Mouse (Mus musculus) stomach, embryonic 16.5 days (tissue): ENCODE data around the gene Vti1a. TPM values are rescaled to one million over a fixed set of nuclear protein-coding genes. Genes with fewer than 3 reads are reported as not detected.

Source experiments
- ATAC-seq: fragments of 200-750 bp; cut with Nextera tagmentation; 2 replicates; pipeline ENCODE4 v1.8.0; 2017; ENCODE audit warnings: moderate number of reproducible peaks, moderate TSS enrichment; ENCODE audit not compliant: insufficient read depth, low FRiP score
- H3K27ac ChIP-seq: fragments of 300-500 bp; sonication (generic); 2 replicates; pipeline ENCODE4 v1.5.1; 2014; ENCODE audit warnings: low read length
- H3K27me3 ChIP-seq: fragments of 300-500 bp; sonication (generic); 2 replicates; pipeline ENCODE4 v1.6.1; 2014; ENCODE audit warnings: low read length, control low read depth, mixed read lengths; ENCODE audit not compliant: control insufficient read depth, insufficient read depth
- H3K36me3 ChIP-seq: fragments of 300-500 bp; sonication (generic); 2 replicates; pipeline ENCODE4 v1.6.1; 2014; ENCODE audit warnings: low read length; ENCODE audit not compliant: control insufficient read depth, insufficient read depth
- H3K4me1 ChIP-seq: fragments of 300-500 bp; sonication (generic); 2 replicates; pipeline ENCODE4 v1.6.1; 2014; ENCODE audit warnings: low read length, control low read depth, mixed read lengths; ENCODE audit not compliant: control insufficient read depth, insufficient read depth
- H3K4me2 ChIP-seq: fragments of 300-500 bp; sonication (generic); 2 replicates; pipeline ENCODE4 v1.6.1; 2014; ENCODE audit warnings: low read depth, low read length, mixed read lengths
- H3K4me3 ChIP-seq: fragments of 300-500 bp; sonication (generic); replicated peaks from 2 replicates; pipeline ENCODE4 v1.5.1; 2014; ENCODE audit warnings: mild to moderate bottlenecking, low read length
- H3K9ac ChIP-seq: fragments of 300-500 bp; sonication (generic); 2 replicates; pipeline ENCODE4 v1.6.1; 2014; ENCODE audit warnings: low read length
- H3K9me3 ChIP-seq: fragments of 300-500 bp; sonication (generic); replicated peaks from 2 replicates; pipeline ENCODE4 v1.6.1; 2016; ENCODE audit warnings: low read length, control low read depth; ENCODE audit not compliant: control insufficient read depth
- WGBS: fragments of 180-500 bp; shearing (Covaris S2); extraction: QIAGEN DNeasy Blood & Tissue Kit; methylation state at CpG from one replicate; pipeline ENCODE4 v1.1.7; 2014; 5-methylcytosine and 5-hydroxymethylcytosine counted together
- polyA plus RNA-seq: library from polyadenylated mRNA; unstranded; fragments of >200 nt; fragmentation: Nextera tagmentation; extraction: Ambion mirVana; gene quantifications from 2 replicates; pipeline ENCODE4 v1.2.1, GENCODE M21; 2015

Vti1a gene
- polyA plus RNA-seq, 1 experiment from 2014 or later: 26.1 TPM

DNA sequence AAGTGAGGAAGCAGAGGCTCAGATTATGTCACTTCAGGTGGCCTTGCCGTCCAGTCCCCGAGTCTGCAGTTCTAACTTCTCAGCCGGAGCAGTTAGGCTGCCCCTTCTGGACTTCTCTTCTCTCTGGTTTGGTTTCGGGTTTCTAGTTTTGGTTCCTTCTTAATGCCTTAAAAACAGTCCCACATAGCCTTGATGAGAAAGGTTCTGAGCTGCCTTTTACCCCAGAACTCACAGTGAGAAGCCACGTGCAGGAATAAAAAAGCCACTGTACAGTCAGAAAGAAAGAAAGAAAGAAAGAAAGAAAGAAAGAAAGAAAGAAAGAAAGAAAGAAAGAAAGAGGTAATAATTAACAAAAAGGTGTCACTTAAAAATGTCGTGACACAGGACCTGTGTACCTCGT lies 236.8 kb downstream of the Vti1a start:
- WGBS: 57% methylated on average over 7 of the region's 7 CpGs
- Histone ChIP-seq H3K4me2 (no peak overlapping the region), H3K27ac (peak overlapping the region; percentile 67)

DNA sequence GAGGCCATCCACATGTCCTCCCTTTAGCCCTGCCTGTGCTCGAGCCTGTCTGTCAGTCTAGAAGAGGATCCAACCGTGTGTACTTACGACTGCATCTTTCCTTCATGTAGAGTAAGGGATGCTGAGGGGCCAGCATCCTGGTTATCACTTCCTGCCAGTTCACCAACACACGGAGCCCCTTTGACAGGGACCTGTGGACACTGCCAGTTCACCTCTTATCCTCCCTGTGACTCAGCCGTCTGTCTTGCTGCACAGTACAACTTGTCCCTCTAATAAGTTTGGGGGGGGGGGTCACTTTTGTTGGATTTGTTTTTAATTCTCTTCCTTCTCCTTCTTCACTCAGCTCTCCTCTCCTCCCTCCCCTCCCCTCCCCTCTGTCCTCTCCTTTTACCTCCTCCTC lies 238.2 kb downstream of the Vti1a start:
- Histone ChIP-seq H3K27me3 (no peaks in the 10 kb centered on the region), H3K27ac (no peak overlapping the region), H3K36me3 (no peaks in the 10 kb centered on the region), H3K4me3 (no peak overlapping the region), H3K9ac (no peak overlapping the region), H3K9me3 (no peaks in the 10 kb centered on the region), H3K4me1 (peaks cover 7% of the 10 kb centered on the region), H3K4me2 (no peak overlapping the region)
- no peak for ATAC-seq
- WGBS: 62% methylated on average over 5 of the region's 5 CpGs

More for the DNA sequence above, 236.8 kb downstream of the Vti1a start:
- Histone ChIP-seq H3K36me3 (no peaks in the 10 kb centered on the region), H3K27me3 (no peaks in the 10 kb centered on the region), H3K4me1 (peaks cover 10% of the 10 kb centered on the region), H3K4me3 (no peak overlapping the region), H3K9me3 (no peaks in the 10 kb centered on the region), H3K9ac (no peak overlapping the region)
- ATAC-seq: no peak

DNA sequence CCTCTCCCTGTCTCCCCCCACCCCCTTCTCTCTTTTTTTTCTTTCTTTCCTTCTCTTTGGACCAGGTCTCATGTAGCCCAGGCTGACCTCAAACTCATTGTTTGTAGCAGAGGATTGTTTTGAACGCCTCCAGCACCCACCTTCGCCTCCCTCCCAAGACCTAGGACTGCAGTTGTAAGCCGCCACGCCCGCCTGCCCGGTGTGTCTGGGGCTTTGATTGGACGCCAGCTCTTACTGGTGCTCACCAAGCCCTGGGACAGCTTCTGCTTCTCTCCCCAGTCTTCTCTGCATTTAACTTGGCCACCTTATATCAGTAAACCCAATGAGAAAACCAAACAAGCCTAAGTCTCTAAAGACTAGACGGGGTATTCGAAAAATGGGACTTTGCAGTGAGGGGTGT lies 238.6 kb downstream of the Vti1a start:
- 72% methylated on average over 9 of the region's 9 CpGs for WGBS
- Histone ChIP-seq H3K4me1 (peaks cover 7% of the 10 kb centered on the region), H3K9me3 (no peaks in the 10 kb centered on the region), H3K4me3 (no peak overlapping the region), H3K27me3 (no peaks in the 10 kb centered on the region), H3K9ac (no peak overlapping the region), H3K36me3 (no peaks in the 10 kb centered on the region), H3K27ac (no peak overlapping the region), H3K4me2 (no peak overlapping the region)
- no peak for ATAC-seq

DNA sequence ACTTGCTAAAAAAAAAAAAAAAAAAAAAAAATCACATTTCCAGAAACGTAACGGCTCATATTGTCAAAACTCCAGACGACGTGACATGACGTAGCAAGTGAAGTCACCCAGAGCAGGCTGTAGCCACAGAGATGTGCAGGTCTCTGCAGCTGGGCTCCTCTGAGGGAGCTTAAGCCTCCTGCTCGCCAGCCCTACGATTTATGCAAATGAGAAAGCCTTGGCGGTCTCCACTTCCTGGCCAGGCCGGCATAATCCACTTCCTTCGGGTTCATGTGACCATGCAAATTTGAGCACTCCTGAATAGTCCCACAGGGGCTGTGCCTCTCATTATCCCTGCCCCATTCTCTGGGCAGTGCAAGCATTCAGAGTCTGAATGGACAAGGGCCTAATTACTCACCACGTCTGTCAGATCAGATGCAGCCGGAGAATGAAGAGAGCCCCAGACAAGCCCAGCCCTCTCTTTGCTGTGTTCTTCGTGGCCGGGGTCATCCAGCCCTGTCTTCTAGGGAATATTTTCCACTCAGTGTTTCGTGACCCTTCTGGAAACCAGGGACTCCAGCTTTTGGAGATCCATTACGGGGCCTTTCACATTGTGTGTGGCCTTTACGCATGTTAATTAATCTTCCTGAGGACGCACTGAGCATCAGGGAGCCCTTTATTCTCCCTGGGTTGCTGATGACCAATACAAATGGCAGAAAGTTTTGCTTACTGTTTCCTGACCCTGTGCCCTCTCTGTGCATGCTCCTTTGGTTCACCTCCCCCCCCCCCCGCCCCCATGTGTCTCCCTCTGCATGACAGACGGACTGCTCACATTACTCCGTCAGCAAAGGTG lies 240.3 kb downstream of the Vti1a start:
- Histone ChIP-seq H3K4me3 (peak overlapping the region; percentile 6; the same call in 1 of the 2 replicates), H3K27ac (peak overlapping the region; percentile 54)

DNA sequence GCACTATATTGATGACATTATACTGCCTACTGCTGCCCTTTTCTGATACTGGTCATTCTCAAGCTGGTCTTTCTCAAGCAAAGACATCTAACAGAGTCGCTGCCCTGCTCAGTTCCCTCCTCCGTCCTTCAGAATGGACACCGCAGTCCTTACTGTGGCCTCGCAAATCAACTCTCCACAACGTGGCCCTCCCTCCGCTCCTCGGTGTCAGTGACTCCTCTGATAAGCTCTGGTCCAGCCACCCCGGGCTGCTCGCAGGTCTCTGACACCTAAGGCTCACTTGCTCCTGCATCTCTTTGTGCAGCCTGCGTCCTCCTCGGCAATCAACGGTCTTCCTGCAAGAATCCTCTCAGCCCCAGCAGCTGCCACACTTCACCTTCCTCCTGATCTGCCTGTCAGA lies 243.2 kb downstream of the Vti1a start:
- H3K4me3 ChIP-seq: no peak overlapping the region
- no peak overlapping the region for H3K27ac ChIP-seq
- H3K36me3 ChIP-seq: no peaks in the 10 kb centered on the region
- no peaks in the 10 kb centered on the region for H3K9me3 ChIP-seq
- no peaks in the 10 kb centered on the region for H3K27me3 ChIP-seq
- H3K4me2 ChIP-seq: no peak overlapping the region
- WGBS: 61% methylated on average over 12 of the region's 12 CpGs
- no peak for ATAC-seq
- H3K4me1 ChIP-seq: peaks cover 13% of the 10 kb centered on the region
- H3K9ac ChIP-seq: no peak overlapping the region

More for the DNA sequence above, 240.3 kb downstream of the Vti1a start:
- Histone ChIP-seq H3K36me3 (no peaks in the 10 kb centered on the region), H3K9ac (no peak overlapping the region), H3K4me1 (peaks cover 6% of the 10 kb centered on the region), H3K27me3 (no peaks in the 10 kb centered on the region), H3K9me3 (no peaks in the 10 kb centered on the region), H3K4me2 (peak overlapping the region; percentile 39)
- ATAC-seq: peak; percentile 87
- WGBS: 21% methylated on average over 21 of the region's 21 CpGs

DNA sequence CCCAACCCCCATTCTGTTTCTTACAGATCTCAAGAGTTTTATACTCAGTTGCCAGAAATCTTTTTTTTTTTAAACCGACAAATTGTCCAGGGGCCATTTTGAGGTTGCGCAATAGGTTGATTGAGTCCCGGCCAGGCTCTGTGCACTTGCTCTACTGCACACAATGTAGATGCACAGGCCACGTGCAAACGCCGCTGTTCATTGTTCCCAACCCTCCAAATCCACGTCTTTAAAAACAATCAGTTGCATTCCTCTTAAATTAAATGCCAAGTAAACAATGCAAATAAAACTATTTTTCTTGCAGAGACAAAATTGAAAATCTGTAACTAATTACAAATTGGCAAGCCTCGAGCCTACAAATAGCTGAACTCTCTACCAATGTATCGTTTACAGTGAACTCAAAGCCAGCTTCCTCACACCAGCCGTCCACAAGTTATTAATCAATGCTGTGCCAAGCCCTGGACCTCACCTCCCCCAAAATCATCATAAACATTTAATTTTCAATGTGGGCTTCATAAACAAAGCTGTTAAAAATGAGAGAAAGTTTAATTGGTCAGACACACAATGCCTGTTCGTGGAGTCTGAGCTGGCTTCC lies 244.1 kb downstream of the Vti1a start:
- 75% methylated on average over 11 of the region's 11 CpGs for WGBS
- Histone ChIP-seq H3K36me3 (no peaks in the 10 kb centered on the region), H3K27ac (no peak overlapping the region), H3K9me3 (no peaks in the 10 kb centered on the region), H3K4me2 (no peak overlapping the region), H3K27me3 (no peaks in the 10 kb centered on the region), H3K9ac (no peak overlapping the region), H3K4me3 (no peak overlapping the region), H3K4me1 (peaks cover 13% of the 10 kb centered on the region)
- no peak for ATAC-seq

DNA sequence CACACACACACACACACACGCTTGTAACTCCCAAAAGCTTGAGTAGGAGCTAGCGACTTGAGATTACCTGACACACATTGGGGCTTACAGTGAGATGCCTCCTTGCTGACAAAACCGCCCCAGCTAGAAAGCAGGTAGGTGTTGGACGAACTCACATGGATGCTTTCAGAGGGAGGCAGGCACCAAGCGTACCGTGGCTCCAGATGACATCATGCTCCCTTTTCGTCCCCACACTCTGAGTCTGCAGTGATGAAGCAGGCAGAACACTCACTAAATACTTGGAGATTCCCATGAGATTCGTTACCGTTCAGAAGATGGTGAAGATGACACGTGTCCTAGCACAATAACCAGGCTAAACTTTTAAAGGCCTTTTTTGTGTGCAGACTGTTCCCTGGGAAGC lies 245.4 kb downstream of the Vti1a start:
- no peak overlapping the region for H3K9ac ChIP-seq
- H3K36me3 ChIP-seq: no peaks in the 10 kb centered on the region
- 88% methylated on average over 10 of the region's 10 CpGs for WGBS
- no peaks in the 10 kb centered on the region for H3K9me3 ChIP-seq
- no peak overlapping the region for H3K4me3 ChIP-seq
- H3K27me3 ChIP-seq: no peaks in the 10 kb centered on the region
- H3K27ac ChIP-seq: no peak overlapping the region
- no peak for ATAC-seq
- H3K4me1 ChIP-seq: peaks cover 16% of the 10 kb centered on the region
- no peak overlapping the region for H3K4me2 ChIP-seq

DNA sequence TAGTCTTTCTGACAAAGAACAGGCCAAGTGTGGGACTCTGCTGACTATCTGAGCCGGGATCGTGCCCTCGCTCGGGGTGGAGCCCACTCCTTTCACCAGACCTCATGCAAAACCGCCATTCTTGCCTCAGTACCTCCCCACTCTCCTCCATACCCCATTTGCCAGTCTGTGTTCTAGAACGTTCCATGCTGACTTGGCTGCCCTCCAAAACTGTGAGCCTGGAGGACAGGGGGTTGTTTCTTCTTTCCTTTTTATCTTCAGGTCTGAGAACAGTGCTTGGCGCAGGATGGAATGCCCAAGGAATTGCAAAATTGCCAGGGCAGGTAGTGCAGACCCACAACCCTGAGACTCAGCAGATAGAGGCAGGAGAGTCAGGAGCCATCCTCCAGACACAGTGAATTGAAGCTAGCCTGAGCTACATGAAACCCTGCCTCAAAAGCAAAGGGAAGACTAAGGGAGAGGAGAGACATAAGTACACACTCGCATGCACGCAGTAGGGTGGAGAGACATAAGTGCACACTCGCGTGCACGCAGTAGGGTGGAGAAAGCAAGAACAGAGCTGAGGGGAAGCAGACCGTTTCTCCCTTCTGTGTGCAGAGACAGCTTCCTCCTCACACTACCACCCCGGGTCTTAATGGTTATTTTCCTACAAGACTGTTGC lies 246.5 kb downstream of the Vti1a start:
- WGBS: 72% methylated on average over 14 of the region's 14 CpGs
- peaks cover 20% of the 10 kb centered on the region for H3K4me1 ChIP-seq
- no peak overlapping the region for H3K4me3 ChIP-seq
- H3K27ac ChIP-seq: no peak overlapping the region; the same call in none of the 2 replicates
- no peak overlapping the region for H3K4me2 ChIP-seq
- no peaks in the 10 kb centered on the region for H3K9me3 ChIP-seq
- H3K36me3 ChIP-seq: no peaks in the 10 kb centered on the region
- H3K27me3 ChIP-seq: no peaks in the 10 kb centered on the region
- ATAC-seq: no peak; the same call in 1 of the 2 replicates
- H3K9ac ChIP-seq: no peak overlapping the region

DNA sequence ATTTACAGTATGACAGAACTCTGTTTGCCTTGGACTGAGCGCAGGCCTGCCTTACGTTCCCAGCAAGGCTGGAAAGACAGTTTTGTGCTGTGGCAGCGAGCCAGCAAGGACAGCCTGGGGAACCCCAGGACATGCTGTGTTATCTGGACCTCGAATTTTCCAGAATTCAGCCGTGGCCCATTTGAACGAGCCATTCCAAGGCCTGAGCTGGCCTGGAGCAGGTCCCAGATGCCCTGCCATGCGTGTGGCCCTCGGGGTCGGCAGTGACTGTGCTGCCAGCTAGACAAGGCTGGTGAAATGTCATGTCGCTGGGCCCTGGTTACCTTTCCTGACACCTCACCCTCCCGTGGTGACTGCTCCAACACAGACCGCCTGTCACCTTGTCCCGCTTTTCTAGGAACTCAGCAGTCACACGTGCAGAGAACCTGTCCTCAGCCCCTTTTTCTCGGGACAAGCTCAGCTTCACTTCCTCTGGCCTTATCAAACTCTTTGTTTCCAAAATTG lies 247.1 kb downstream of the Vti1a start:
- Histone ChIP-seq H3K4me2 (no peak overlapping the region), H3K27ac (no peak overlapping the region), H3K9me3 (no peaks in the 10 kb centered on the region), H3K27me3 (no peaks in the 10 kb centered on the region), H3K4me3 (no peak overlapping the region), H3K4me1 (peaks cover 20% of the 10 kb centered on the region), H3K36me3 (no peaks in the 10 kb centered on the region), H3K9ac (0 out of 2 replicates have a peak overlapping the region, but pooled peaks have one; percentile 17)
- peak; percentile 51 for ATAC-seq
- 61% methylated on average over 15 of the region's 15 CpGs for whole genome bisulfite sequencing
